Mouse (Mus musculus) neural tube, embryonic 12.5 days (tissue): ENCODE measurements around the gene Deaf1. TPM values are rescaled to one million over a fixed set of nuclear protein-coding genes. Genes with fewer than 3 reads are reported as not detected.

Experiments
- ATAC-seq: fragments of 200-750 bp; cut with Nextera tagmentation; 2 replicates; pipeline ENCODE4 v1.8.0; 2017; ENCODE audit warnings: low read depth, mild to moderate bottlenecking, moderate TSS enrichment, moderate library complexity; ENCODE audit not compliant: low FRiP score
- H3K27ac ChIP-seq: fragments of 300-500 bp; sonication (generic); 2 replicates; pipeline ENCODE4 v1.5.1; 2016
- H3K27me3 ChIP-seq: fragments of 300-500 bp; sonication (generic); replicated peaks from 2 replicates; pipeline ENCODE4 v1.6.1; 2016; ENCODE audit warnings: mild to moderate bottlenecking
- H3K36me3 ChIP-seq: fragments of 300-500 bp; sonication (generic); 2 replicates; pipeline ENCODE4 v1.6.1; 2016; ENCODE audit warnings: mild to moderate bottlenecking
- H3K4me1 ChIP-seq: fragments of 300-500 bp; sonication (generic); 2 replicates; pipeline ENCODE4 v1.6.1; 2016
- H3K4me2 ChIP-seq: fragments of 300-500 bp; sonication (generic); replicated peaks from 2 replicates; pipeline ENCODE4 v1.6.1; 2016; ENCODE audit warnings: mild to moderate bottlenecking
- H3K4me3 ChIP-seq: fragments of 300-500 bp; sonication (generic); 2 replicates; pipeline ENCODE4 v1.5.1; 2016
- H3K9ac ChIP-seq: fragments of 300-500 bp; sonication (generic); 2 replicates; pipeline ENCODE4 v1.6.1; 2016; ENCODE audit warnings: mild to moderate bottlenecking
- H3K9me3 ChIP-seq: fragments of 300-500 bp; sonication (generic); 2 replicates; pipeline ENCODE4 v1.6.1; 2016; ENCODE audit warnings: mild to moderate bottlenecking
- WGBS: fragments of 180-500 bp; shearing (Covaris S2); methylation state at CpG from one replicate; pipeline ENCODE4 v1.1.7; 2016; 5-methylcytosine and 5-hydroxymethylcytosine counted together
- polyA plus RNA-seq: library from polyadenylated mRNA; unstranded; fragments of >200 nt; fragmentation: Nextera tagmentation; extraction: Ambion mirVana; gene quantifications from 2 replicates; pipeline ENCODE4 v1.2.1, GENCODE M21; 2016

Gene Deaf1
- polyA plus RNA-seq, 1 experiment from 2014 or later = 108 TPM

- Histone ChIP-seq H3K4me1 (peaks cover 9% of the 10 kb centered on the region), H3K27me3 (peaks cover 12% of the 10 kb centered on the region)
Observed at GRCm38 (mm10) chr7:141336296-141336695, 8.8 kb upstream of the Deaf1 start.

GRCm38 (mm10) chr7:141335682-141336081, 8.2 kb upstream of the Deaf1 start:
- H3K9ac ChIP-seq = no peak overlapping the region
- H3K4me2 ChIP-seq = no peak overlapping the region
- H3K36me3 ChIP-seq = peaks cover 40% of the 10 kb centered on the region
- peaks cover 12% of the 10 kb centered on the region for H3K27me3 ChIP-seq
- no peak overlapping the region for H3K4me3 ChIP-seq
- WGBS = 90% methylated on average over 4 of the region's 4 CpGs
- H3K4me1 ChIP-seq = peaks cover 9% of the 10 kb centered on the region
- H3K27ac ChIP-seq = no peak overlapping the region
- H3K9me3 ChIP-seq = no peaks in the 10 kb centered on the region
- no peak for ATAC-seq

More at GRCm38 (mm10) chr7:141336296-141336695, 8.8 kb upstream of the Deaf1 start:
- H3K9me3 ChIP-seq = no peaks in the 10 kb centered on the region
- ATAC-seq = no peak
- peaks cover 40% of the 10 kb centered on the region for H3K36me3 ChIP-seq
- WGBS = 79% methylated on average over 3 of the region's 3 CpGs
- no peak overlapping the region for H3K27ac ChIP-seq
- H3K9ac ChIP-seq = no peak overlapping the region
- H3K4me2 ChIP-seq = no peak overlapping the region
- H3K4me3 ChIP-seq = no peak overlapping the region

GRCm38 (mm10) chr7:141335044-141335579, 7.6 kb upstream of the Deaf1 start:
- H3K9ac ChIP-seq = no peak overlapping the region
- no peaks in the 10 kb centered on the region for H3K9me3 ChIP-seq
- WGBS = 88% methylated on average over 2 of the region's 2 CpGs
- peaks cover 12% of the 10 kb centered on the region for H3K27me3 ChIP-seq
- H3K4me2 ChIP-seq = no peak overlapping the region
- H3K4me3 ChIP-seq = no peak overlapping the region
- H3K4me1 ChIP-seq = peaks cover 9% of the 10 kb centered on the region
- no peak for ATAC-seq
- peaks cover 40% of the 10 kb centered on the region for H3K36me3 ChIP-seq
- no peak overlapping the region for H3K27ac ChIP-seq

DNA sequence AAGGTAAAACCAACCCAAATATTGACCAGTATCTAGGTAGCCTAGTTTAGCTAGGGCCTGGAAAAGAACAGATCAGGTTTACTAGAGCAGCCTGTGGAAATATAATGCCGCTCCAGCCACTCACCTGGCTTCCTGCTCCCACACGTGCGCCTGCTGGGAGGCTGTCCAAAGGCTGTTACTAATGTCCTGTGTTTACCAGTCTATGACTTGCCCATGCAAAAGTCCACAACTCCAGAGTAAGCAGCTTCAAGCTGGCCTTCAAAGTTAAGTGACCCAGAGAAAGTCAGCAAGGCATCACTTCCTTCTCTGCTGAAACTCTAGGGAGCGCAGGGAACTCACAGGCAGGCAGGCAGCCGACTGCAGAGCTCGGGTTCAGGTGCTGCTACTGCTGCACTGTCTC, 4.5 kb upstream of the Deaf1 start:
- H3K36me3 ChIP-seq = peaks cover 40% of the 10 kb centered on the region
- H3K27me3 ChIP-seq = no peaks in the 10 kb centered on the region

GRCm38 (mm10) chr7:141330706-141331105, 3.2 kb upstream of the Deaf1 start:
- H3K9me3 ChIP-seq = no peaks in the 10 kb centered on the region
- H3K9ac ChIP-seq = no peak overlapping the region
- no peak overlapping the region for H3K4me2 ChIP-seq
- peaks cover 34% of the 10 kb centered on the region for H3K36me3 ChIP-seq
- H3K27me3 ChIP-seq = no peaks in the 10 kb centered on the region
- H3K4me1 ChIP-seq = peaks cover 21% of the 10 kb centered on the region
- no peak overlapping the region for H3K27ac ChIP-seq
- no peak for ATAC-seq
- no peak overlapping the region for H3K4me3 ChIP-seq

More for the DNA sequence above, 4.5 kb upstream of the Deaf1 start:
- ATAC-seq = no peak
- Histone ChIP-seq H3K27ac (no peak overlapping the region), H3K4me1 (peaks cover 9% of the 10 kb centered on the region), H3K9me3 (no peaks in the 10 kb centered on the region), H3K4me2 (no peak overlapping the region), H3K4me3 (no peak overlapping the region), H3K9ac (no peak overlapping the region)
- 82% methylated on average over 6 of the region's 6 CpGs for WGBS

GRCm38 (mm10) chr7:141328373-141328990, 992 bp upstream of the Deaf1 start:
- peak overlapping the region; percentile 67 for H3K4me3 ChIP-seq
- WGBS = 18% methylated on average over 24 of the region's 24 CpGs
- peak overlapping the region; percentile 92 for H3K9ac ChIP-seq
- H3K9me3 ChIP-seq = no peaks in the 10 kb centered on the region
- H3K4me2 ChIP-seq = peak overlapping the region; percentile 99
- H3K4me1 ChIP-seq = peaks cover 24% of the 10 kb centered on the region
- H3K36me3 ChIP-seq = peaks cover 23% of the 10 kb centered on the region
- peak; percentile 39 for ATAC-seq
- H3K27me3 ChIP-seq = no peaks in the 10 kb centered on the region
- peak overlapping the region; percentile 95; the same call in 1 of the 2 replicates for H3K27ac ChIP-seq

GRCm38 (mm10) chr7:141326546-141327446, 694 bp downstream of the Deaf1 start:
- Histone ChIP-seq H3K4me2 (peak overlapping the region; percentile 99), H3K27ac (peak overlapping the region; percentile 95), H3K4me3 (peak overlapping the region; percentile 67), H3K9ac (peak overlapping the region; percentile 92), H3K36me3 (peaks cover 23% of the 10 kb centered on the region), H3K9me3 (no peaks in the 10 kb centered on the region), H3K4me1 (peaks cover 24% of the 10 kb centered on the region), H3K27me3 (no peaks in the 10 kb centered on the region)
- peak; percentile 37 for ATAC-seq
- 6% methylated on average over 35 of the region's 35 CpGs for WGBS

DNA sequence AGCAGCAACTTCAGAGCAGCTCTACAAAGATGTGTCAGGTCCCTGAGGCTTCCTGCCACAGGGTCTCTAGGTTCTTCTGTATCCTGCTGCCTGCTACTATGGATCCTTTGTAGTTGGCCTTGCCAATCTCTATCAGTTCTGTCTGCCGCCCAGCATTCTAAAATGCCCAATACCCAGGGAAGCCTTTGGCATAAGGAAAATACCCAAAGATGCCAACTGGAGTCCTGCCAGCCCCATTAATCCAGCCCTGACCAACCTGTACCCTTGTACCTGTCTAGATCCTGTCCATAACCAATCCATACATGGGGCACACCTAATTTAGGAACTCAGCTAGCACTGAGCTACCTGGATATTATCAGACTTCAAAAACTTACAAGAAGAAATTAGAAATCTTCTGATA, 2.8 kb downstream of the Deaf1 start:
- Histone ChIP-seq H3K36me3 (peaks cover 43% of the 10 kb centered on the region), H3K4me2 (0 out of 2 replicates have a peak overlapping the region, but pooled peaks have one; percentile 20), H3K9me3 (no peaks in the 10 kb centered on the region), H3K4me3 (no peak overlapping the region), H3K27me3 (no peaks in the 10 kb centered on the region), H3K27ac (no peak overlapping the region), H3K4me1 (peaks cover 24% of the 10 kb centered on the region), H3K9ac (no peak overlapping the region)
- WGBS = 92% methylated on average over 1 of the region's 1 CpGs
- no peak for ATAC-seq

DNA sequence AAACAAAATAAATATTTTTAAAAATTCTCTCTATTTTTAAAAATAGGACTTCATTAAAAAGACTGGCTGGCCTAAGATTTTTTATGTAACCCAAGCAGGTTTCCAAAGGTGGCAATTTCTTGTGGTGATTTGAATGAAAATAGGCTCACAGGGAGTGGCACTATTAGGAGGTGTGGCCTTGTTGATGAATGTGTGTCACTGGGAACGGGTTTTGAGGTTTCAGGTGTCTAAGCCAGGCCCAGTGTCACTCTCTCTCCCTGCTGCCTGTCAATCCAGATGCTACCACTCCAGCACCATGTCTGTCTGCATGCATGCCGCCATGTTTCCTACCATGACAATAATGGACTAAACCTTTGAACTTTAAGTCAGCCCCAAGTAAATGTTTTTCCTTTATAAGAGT, 8.0 kb downstream of the Deaf1 start:
- Histone ChIP-seq H3K4me3 (no peak overlapping the region), H3K4me2 (no peak overlapping the region), H3K9ac (no peak overlapping the region), H3K36me3 (peaks cover 92% of the 10 kb centered on the region), H3K4me1 (no peaks in the 10 kb centered on the region), H3K27me3 (no peaks in the 10 kb centered on the region), H3K9me3 (no peaks in the 10 kb centered on the region), H3K27ac (no peak overlapping the region)
- WGBS = 65% methylated on average over 2 of the region's 2 CpGs
- no peak for ATAC-seq

GRCm38 (mm10) chr7:141317619-141318132, 9.8 kb downstream of the Deaf1 start:
- H3K36me3 ChIP-seq = peaks cover 95% of the 10 kb centered on the region
- no peak overlapping the region for H3K27ac ChIP-seq
- ATAC-seq = no peak
- no peak overlapping the region for H3K9ac ChIP-seq
- H3K4me2 ChIP-seq = no peak overlapping the region
- WGBS = 86% methylated on average over 1 of the region's 1 CpGs
- H3K4me1 ChIP-seq = no peaks in the 10 kb centered on the region
- no peak overlapping the region for H3K4me3 ChIP-seq
- H3K9me3 ChIP-seq = no peaks in the 10 kb centered on the region
- H3K27me3 ChIP-seq = no peaks in the 10 kb centered on the region

- H3K27me3 ChIP-seq = no peaks in the 10 kb centered on the region
- H3K4me1 ChIP-seq = no peaks in the 10 kb centered on the region
- H3K27ac ChIP-seq = no peak overlapping the region
- ATAC-seq = no peak
- no peak overlapping the region for H3K4me2 ChIP-seq
- H3K4me3 ChIP-seq = no peak overlapping the region
- no peak overlapping the region for H3K9ac ChIP-seq
- 82% methylated on average over 5 of the region's 5 CpGs for WGBS
- H3K9me3 ChIP-seq = no peaks in the 10 kb centered on the region
- peaks cover 95% of the 10 kb centered on the region for H3K36me3 ChIP-seq
Observed at GRCm38 (mm10) chr7:141315974-141316373, 11.5 kb downstream of the Deaf1 start.

DNA sequence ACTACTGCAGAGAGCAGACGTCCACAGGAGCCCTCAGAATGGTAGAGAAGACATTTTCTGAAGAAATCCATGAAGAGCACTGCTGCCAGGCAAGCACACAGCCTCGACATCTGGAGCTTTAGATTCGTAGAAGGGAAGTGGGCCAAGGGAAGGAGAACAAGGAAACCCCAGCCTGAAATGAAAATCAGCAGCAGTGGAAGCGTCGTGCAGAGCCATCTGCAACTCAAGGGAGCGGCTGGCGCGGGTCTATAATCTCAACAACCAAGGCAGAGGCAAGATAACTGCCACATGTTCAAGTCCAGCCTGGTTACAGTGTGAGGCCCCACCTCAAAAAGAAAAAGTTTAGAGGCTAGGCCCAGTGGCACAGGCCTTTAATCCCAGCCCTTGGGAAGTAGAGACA, 12.4 kb downstream of the Deaf1 start:
- Histone ChIP-seq H3K4me1 (no peaks in the 10 kb centered on the region), H3K27ac (no peak overlapping the region), H3K9me3 (no peaks in the 10 kb centered on the region), H3K36me3 (peaks cover 95% of the 10 kb centered on the region), H3K9ac (no peak overlapping the region), H3K4me2 (no peak overlapping the region), H3K4me3 (no peak overlapping the region), H3K27me3 (no peaks in the 10 kb centered on the region)
- no peak for ATAC-seq
- WGBS = 93% methylated on average over 8 of the region's 8 CpGs
